Mouse (Mus musculus): ENCODE data around the gene Tnpo2.

- no peak for TF ChIP-seq ZKSCAN1 (IDR thresholded peaks at IDR 0.05; ENCODE audit: low read depth, low read length)
- no peak for TF ChIP-seq ELF1 (IDR thresholded peaks at IDR 0.05; ENCODE audit: low read depth, low read length)
- TF ChIP-seq MYC (IDR thresholded peaks at IDR 0.05; ENCODE audit: low read depth, low read length): no peak
These were observed 59.5 kb downstream of the Tnpo2 start for GRCm38 (mm10) chr8:85096196-85096595.
